Mouse (Mus musculus) liver, adult 2 months (tissue): ENCODE results near the gene Scd1. TPM values are rescaled to one million over a fixed set of nuclear protein-coding genes. Genes with fewer than 3 reads are reported as not detected.

Source experiments
- DNase-seq: peaks from one replicate; pipeline ENCODE4 v3.0.0-alpha.2; 2011; ENCODE audit warnings: low read depth, low spot score; ENCODE audit errors: extremely low read depth
- H3K27ac ChIP-seq: fragments of 200-500 bp; replicated peaks from 2 replicates; pipeline ENCODE4 v1.5.1; 2012; ENCODE audit warnings: low read depth, mild to moderate bottlenecking, control low read depth, inconsistent platforms, low read length; ENCODE audit not compliant: insufficient read depth
- H3K27me3 ChIP-seq: fragments of 200-500 bp; 2 replicates; pipeline ENCODE4 v1.6.1; 2012; ENCODE audit warnings: mild to moderate bottlenecking, moderate library complexity, low read length, inconsistent platforms; ENCODE audit not compliant: control insufficient read depth, insufficient read depth
- H3K36me3 ChIP-seq: fragments of 200-500 bp; 2 replicates; pipeline ENCODE4 v1.6.1; 2012; ENCODE audit warnings: low read length, inconsistent platforms; ENCODE audit not compliant: control insufficient read depth, insufficient read depth
- H3K4me1 ChIP-seq: fragments of 200-500 bp; 2 replicates; pipeline ENCODE4 v1.6.1; 2011; ENCODE audit warnings: low read length; ENCODE audit not compliant: control insufficient read depth, insufficient read depth
- H3K4me3 ChIP-seq: fragments of 200-500 bp; 2 replicates; pipeline ENCODE4 v1.5.1; 2011; ENCODE audit warnings: low read depth, mild to moderate bottlenecking, control low read depth, low read length, moderate library complexity; ENCODE audit not compliant: insufficient read depth
- H3K79me2 ChIP-seq: fragments of 200-500 bp; 2 replicates; pipeline ENCODE4 v1.6.1; 2012; ENCODE audit warnings: inconsistent platforms, mild to moderate bottlenecking, low read length, moderate library complexity; ENCODE audit not compliant: control insufficient read depth, insufficient read depth
- H3K9ac ChIP-seq: fragments of 200-500 bp; 2 replicates; pipeline ENCODE4 v1.6.1; 2012; ENCODE audit warnings: low read depth, mild to moderate bottlenecking, control low read depth, inconsistent platforms, low read length
- CTCF ChIP-seq: fragments of 200-500 bp; IDR thresholded peaks from 2 replicates; pipeline ENCODE4 v1.5.1; 2011; ENCODE audit warnings: low read depth, low read length, control low read depth
- POLR2A ChIP-seq: fragments of 200-500 bp; IDR thresholded peaks from 2 replicates; pipeline ENCODE4 v1.6.1; 2011; ENCODE audit warnings: low read length, control low read depth; ENCODE audit not compliant: insufficient read depth; ENCODE audit errors: extremely low read depth
- WGBS: fragments of 180-500 bp; shearing (Covaris S2); methylation state at CpG from one replicate; pipeline ENCODE4 v1.1.7; 2018; 5-methylcytosine and 5-hydroxymethylcytosine counted together
- polyA plus RNA-seq: library from polyadenylated mRNA; depleted of rRNA; stranded (reverse); fragments of >200 nt; gene quantifications from 2 replicates; pipeline ENCODE4 v1.2.3, GENCODE M21; 2012; rRNA removed
- total RNA-seq: library from RNA; depleted of rRNA; stranded (reverse); fragments of >200 nt; gene quantifications from 2 replicates; pipeline ENCODE4 v1.2.3, GENCODE M21; 2014; rRNA removed

Gene Scd1
- total RNA-seq (1,338 and 2,774 TPM in 2 replicates), polyA plus RNA-seq (5,589 and 8,115 TPM in 2 replicates)

GRCm38 (mm10) chr19:44407341-44408222, at the start of gene Scd1:
TSS of gene Scd1 (minus strand) at chr19:44407879.
- H3K27ac ChIP-seq: peak within 1 kb of the TSS; percentile 64
- under 1% methylated on average over 34 of the region's 35 CpGs for WGBS

GRCm38 (mm10) chr19:44455356-44455755, 47.7 kb upstream of the Scd1 start:
- Histone ChIP-seq H3K27me3 (no peaks in the 10 kb centered on the region), H3K36me3 (no peaks in the 10 kb centered on the region), H3K4me3 (no peak overlapping the region), H3K9ac (no peak overlapping the region), H3K4me1 (peaks cover 15% of the 10 kb centered on the region), H3K79me2 (no peaks in the 10 kb centered on the region), H3K27ac (no peak overlapping the region)
- TF ChIP-seq POLR2A (no peak), CTCF (no peak)
- DNase-seq: peak; percentile 58
- WGBS: 34% methylated on average over 8 of the region's 8 CpGs

More at GRCm38 (mm10) chr19:44407341-44408222, at the start of gene Scd1:
- Histone ChIP-seq H3K9ac (peak within 1 kb of the TSS; percentile 60), H3K4me1 (peaks cover 27% of the 10 kb centered on the region), H3K27me3 (no peaks in the 10 kb centered on the region), H3K4me3 (peak within 1 kb of the TSS; percentile 60), H3K36me3 (peaks cover 2% of the 10 kb centered on the region; the same call in 1 of the 2 replicates), H3K79me2 (no peaks in the 10 kb centered on the region)
- peak; percentile 94 for DNase-seq
- TF ChIP-seq POLR2A: peak; percentile 63; the same call in 1 of the 2 replicates
- no peak for TF ChIP-seq CTCF

GRCm38 (mm10) chr19:44454862-44455261, 47.2 kb upstream of the Scd1 start:
- Histone ChIP-seq H3K79me2 (no peaks in the 10 kb centered on the region), H3K27ac (no peak overlapping the region), H3K4me3 (no peak overlapping the region), H3K9ac (no peak overlapping the region), H3K36me3 (no peaks in the 10 kb centered on the region), H3K4me1 (peaks cover 15% of the 10 kb centered on the region), H3K27me3 (no peaks in the 10 kb centered on the region)
- no peak for DNase-seq
- TF ChIP-seq CTCF (no peak), POLR2A (no peak)
- WGBS: 91% methylated on average over 6 of the region's 6 CpGs

GRCm38 (mm10) chr19:44447927-44448326, 40.2 kb upstream of the Scd1 start:
- no peak overlapping the region for H3K4me3 ChIP-seq
- H3K4me1 ChIP-seq: no peaks in the 10 kb centered on the region
- WGBS: 78% methylated on average over 4 of the region's 4 CpGs
- TF ChIP-seq CTCF (no peak), POLR2A (no peak)
- H3K27ac ChIP-seq: no peak overlapping the region
- H3K36me3 ChIP-seq: no peaks in the 10 kb centered on the region
- no peak overlapping the region for H3K9ac ChIP-seq
- 0 out of 2 replicates have a peak, but pooled peaks cover 3% of the 10 kb centered on the region for H3K27me3 ChIP-seq
- no peak for DNase-seq
- no peaks in the 10 kb centered on the region for H3K79me2 ChIP-seq

GRCm38 (mm10) chr19:44445755-44446154, 38.1 kb upstream of the Scd1 start:
- H3K27ac ChIP-seq: no peak overlapping the region
- no peaks in the 10 kb centered on the region for H3K4me1 ChIP-seq
- no peak overlapping the region for H3K4me3 ChIP-seq
- 85% methylated on average over 3 of the region's 3 CpGs for WGBS
- 0 out of 2 replicates have a peak, but pooled peaks cover 3% of the 10 kb centered on the region for H3K27me3 ChIP-seq
- no peak for DNase-seq
- H3K36me3 ChIP-seq: no peaks in the 10 kb centered on the region
- TF ChIP-seq POLR2A: no peak
- TF ChIP-seq CTCF: no peak
- no peak overlapping the region for H3K9ac ChIP-seq
- H3K79me2 ChIP-seq: no peaks in the 10 kb centered on the region
